Mouse (Mus musculus) cortical plate, adult 2 months (tissue): Measurements from ENCODE around the gene Nrcam.

Experiments
- CTCF ChIP-seq: fragments of 200-500 bp; IDR thresholded peaks from 2 replicates; pipeline ENCODE4 v1.5.1; 2011; ENCODE audit warnings: mild to moderate bottlenecking, control low read depth, low read length; ENCODE audit not compliant: insufficient read depth; ENCODE audit errors: extremely low read depth
- POLR2A ChIP-seq: fragments of 200-500 bp; IDR thresholded peaks from 2 replicates; pipeline ENCODE4 v1.6.1; 2011; ENCODE audit warnings: mild to moderate bottlenecking, low read length, control low read depth; ENCODE audit not compliant: insufficient read depth; ENCODE audit errors: extremely low read depth

DNA sequence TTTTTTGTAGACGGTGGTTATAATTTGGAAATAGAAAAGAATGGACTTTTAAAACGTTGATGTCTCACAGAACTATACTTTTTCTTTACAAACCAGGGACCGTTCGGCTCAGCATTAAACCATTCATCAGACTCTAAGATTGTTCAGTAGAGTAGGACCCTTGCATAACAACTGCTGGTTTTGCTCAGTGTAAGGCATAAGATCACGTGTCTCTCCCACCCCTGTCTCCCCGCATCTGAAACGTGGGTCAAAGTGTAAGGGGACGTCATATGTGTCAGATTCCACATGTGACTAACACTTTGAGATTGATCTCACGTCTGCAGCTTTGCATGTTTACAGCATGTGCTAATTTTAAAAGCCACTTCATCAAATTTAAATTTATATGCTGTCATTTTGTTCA is 219.8 kb downstream of the Nrcam start:
- no peak for TF ChIP-seq CTCF
- no peak for TF ChIP-seq POLR2A
